Mouse (Mus musculus): Measurements from ENCODE around the gene Cyp17a1.

DNA sequence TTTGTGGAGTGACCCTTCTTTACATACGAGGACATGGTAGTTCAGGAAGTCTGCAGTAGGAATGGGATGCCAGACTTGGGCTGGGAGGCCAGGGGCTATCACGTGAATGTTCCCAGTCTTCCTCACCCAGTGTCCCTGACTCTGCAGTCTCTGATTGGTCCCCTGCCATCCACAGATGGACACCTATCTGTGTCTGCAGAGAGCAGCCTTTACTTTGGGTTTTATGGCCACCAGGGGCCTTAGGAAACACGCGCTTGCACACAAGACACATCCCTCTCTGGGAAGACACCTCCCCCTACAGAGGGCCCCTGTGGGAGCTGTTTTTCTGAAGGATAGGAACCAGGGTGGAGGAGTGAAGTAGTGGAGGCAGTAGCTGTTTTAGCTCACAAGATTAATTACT is 11.5 kb downstream of the Cyp17a1 start:
- TF ChIP-seq POLR2A (IDR thresholded peaks at IDR 0.05; ENCODE audit: control insufficient read depth, extremely low read depth, insufficient read depth, low read length, poor library complexity) (no peak), CTCF (IDR thresholded peaks at IDR 0.05; ENCODE audit: borderline replicate concordance, control insufficient read depth, extremely low read depth, insufficient read depth, low read length, poor library complexity) (no peak)
